Mouse (Mus musculus) mouse embryonic stem cell (cell line): ENCODE data around the gene Nf1.

Experiments used
- in situ Hi-C, 2 experiments: fragments of 300-500 bp; cut with MboI; formaldehyde crosslinking; loops; 1 replicate in 1 of 2; 3 replicates in 1 of 2; pipeline ENCODE4 v1.14.3; 2019 to 2020; ENCODE audit warnings: low sequenced_read_pairs in 2 of 2, low pct_unique_long_range_greater_than_20kb in 1 of 2, mixed read lengths in 1 of 2; ENCODE audit not compliant: unreplicated experiment in 1 of 2

The Nf1 gene

GRCm38 (mm10) chr11:79611011-79611666 is 271.6 kb downstream of the Nf1 start:
- in situ Hi-C loops, result no loop called here

- in situ Hi-C loops, result no loop called here
Measured at GRCm38 (mm10) chr11:79612046-79612600, 272.6 kb downstream of the Nf1 start.

DNA sequence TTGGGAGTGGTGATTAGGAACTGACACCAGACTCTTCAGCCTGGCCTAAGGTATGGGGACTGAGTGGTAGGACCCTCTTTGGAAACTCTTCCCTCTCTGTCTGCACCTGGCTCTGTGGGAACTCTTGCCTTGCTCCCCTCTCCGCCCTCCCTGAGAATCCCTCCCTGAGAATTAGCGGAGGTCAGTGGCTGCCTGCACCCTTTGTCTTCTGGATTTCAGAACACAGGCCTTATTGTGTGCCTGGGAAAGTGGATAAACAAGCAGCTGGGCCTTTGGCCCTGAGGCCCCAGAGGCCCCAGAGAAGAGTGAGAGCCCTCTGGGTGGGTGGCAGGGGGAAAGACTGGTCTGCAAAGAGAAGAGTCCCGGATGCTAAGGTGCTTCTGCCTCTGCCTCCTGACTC is 273.6 kb downstream of the Nf1 start:
- in situ Hi-C loops, result no loop called here

DNA sequence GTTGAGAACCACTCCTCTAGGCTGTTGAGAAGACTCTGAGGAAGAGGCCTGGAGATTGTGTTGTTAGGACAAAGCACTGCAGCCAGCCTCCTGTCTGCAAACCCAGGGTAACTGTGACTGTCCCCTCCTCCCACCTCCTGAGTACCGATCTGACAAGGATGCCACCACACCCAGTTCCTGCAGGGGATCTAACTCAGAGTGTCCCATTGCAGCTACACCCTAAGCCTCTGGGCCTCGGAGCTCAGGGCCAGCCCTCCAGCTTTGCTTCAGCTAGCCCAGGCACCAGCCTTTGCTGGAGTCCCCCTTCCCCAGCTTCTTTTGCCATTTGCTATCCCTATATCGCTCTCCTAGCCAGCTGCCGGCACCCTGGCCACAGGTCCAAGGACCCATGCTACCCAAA is 274.2 kb downstream of the Nf1 start:
- in situ Hi-C loops, result no loop called here

GRCm38 (mm10) chr11:79614880-79615279 is 275.4 kb downstream of the Nf1 start:
- in situ Hi-C loops, result no loop called here

- in situ Hi-C loops, result no loop called here
Measured at GRCm38 (mm10) chr11:79615871-79616270, 276.4 kb downstream of the Nf1 start.

GRCm38 (mm10) chr11:79617991-79618390 is 278.5 kb downstream of the Nf1 start:
- in situ Hi-C loops, result no loop called here

GRCm38 (mm10) chr11:79623029-79623428 is 283.5 kb downstream of the Nf1 start:
- in situ Hi-C loops, result loop anchor here (5.0 to 10.0 kb wide), 2 partner anchors 79 to 302 kb away; no protein-coding TSS in a partner anchor

DNA sequence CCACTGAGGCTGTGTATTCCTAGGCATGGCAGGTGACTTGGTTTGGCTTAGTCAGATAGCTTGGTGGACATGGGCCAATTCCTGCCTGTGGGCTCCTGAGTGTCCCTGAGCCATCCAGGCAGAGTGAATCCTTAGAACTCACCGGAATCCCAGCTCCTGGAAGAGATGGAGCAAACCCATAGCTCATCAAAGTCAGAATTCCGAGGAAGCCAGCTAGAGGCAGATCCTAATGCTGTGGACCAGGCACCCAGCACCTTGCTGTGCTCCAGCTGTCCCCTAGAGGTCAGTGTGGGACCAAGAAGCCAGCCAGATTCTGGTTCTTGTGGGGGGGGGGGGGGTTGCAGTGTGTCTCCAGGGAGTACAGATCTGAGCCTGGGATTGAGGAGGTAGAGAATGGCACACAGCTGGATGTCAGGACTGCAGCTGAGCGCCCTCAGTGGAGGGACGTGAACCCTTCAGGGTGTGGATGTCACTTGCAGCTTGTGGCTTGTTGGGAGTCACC is 285.4 kb downstream of the Nf1 start:
- in situ Hi-C loops, result loop anchor here (5.0 to 10.0 kb wide), 2 partner anchors 77 to 300 kb away; no protein-coding TSS in a partner anchor

GRCm38 (mm10) chr11:79628716-79629115 is 289.2 kb downstream of the Nf1 start:
- in situ Hi-C loops, result loop anchor here in 1 of 2 experiments (10.0 kb wide), 1 partner anchor 296 kb away; no protein-coding TSS in a partner anchor

DNA sequence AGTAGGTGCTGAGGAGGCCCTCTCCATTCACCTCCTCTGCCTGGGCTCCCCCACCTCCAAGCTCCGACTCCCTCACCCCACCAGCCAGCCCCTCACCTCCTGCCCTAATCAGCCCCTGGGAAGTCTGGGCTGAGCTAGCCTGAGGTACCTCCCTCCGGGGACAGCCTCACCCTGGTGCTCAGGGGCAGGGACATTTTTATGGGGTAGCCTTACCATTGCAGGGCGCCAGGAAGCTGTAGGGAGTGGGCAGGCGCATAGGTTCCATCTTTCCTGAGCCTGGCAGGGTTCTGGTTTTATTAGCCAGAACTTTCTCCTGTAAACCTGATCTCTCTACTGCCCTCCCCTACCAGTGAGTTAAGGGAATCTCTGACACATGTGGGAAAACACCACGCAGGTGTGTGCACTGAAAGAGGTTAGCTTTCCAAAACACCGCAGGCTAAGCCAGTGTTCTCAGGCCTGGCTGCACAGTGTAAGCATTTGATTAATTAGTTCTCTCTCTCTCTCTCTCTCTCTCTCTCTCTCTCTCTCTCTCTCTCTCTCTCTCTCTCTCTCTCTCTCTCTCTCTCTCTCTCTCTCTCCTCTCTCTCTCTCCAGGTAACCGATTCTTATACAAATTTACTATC is 290.4 kb downstream of the Nf1 start:
- in situ Hi-C loops, result loop anchor here in 1 of 2 experiments (5.0 to 10.0 kb wide), 2 partner anchors 57 to 295 kb away; no protein-coding TSS in a partner anchor

DNA sequence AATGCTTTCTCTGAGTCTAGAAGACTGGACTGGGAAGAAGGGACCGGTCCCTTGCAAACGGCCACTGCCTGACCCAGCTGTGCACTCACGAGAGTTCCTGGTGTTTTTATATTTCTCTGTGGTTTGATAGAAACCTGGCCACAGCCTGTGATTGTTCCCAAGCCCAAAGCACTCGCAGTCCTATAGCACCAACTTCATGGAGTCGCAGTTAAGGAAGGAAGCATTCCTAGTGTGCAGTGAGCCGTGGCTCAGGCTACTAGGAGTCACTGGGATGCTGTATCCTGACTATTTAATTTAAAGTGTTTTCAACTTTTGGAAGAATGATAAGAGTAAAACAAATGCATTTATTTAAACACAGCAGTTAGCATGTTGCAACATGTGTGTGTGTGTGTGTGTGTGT is 291.0 kb downstream of the Nf1 start:
- in situ Hi-C loops, result loop anchor here in 1 of 2 experiments (5.0 kb wide), 1 partner anchor 57 kb away; no protein-coding TSS in a partner anchor
